Mouse (Mus musculus) CH12.LX (cell line): Measurements from ENCODE around the gene Hmcn1. TPM values are rescaled to one million over a fixed set of nuclear protein-coding genes. Genes with fewer than 3 reads are reported as not detected.

Source experiments
- DNase-seq: peaks from one replicate; pipeline ENCODE4 v3.0.0-alpha.2; 2013; ENCODE audit errors: extremely low read depth
- H3K27ac ChIP-seq: 2 replicates; pipeline ENCODE4 v1.5.1; 2012; ENCODE audit warnings: low read depth, mild to moderate bottlenecking, control low read depth, moderate library complexity; ENCODE audit not compliant: insufficient read depth
- H3K27me3 ChIP-seq: replicated peaks from 2 replicates; pipeline ENCODE3; 2012; ENCODE audit warnings: inconsistent platforms
- H3K36me3 ChIP-seq, 2 experiments: replicated peaks in 1 of 2; 2 replicates each; pipeline versions ENCODE3 to v1.6.1; 2012; ENCODE audit warnings: inconsistent platforms in 1 of 2, low read length in 1 of 2, mild to moderate bottlenecking in 1 of 2, mixed read lengths in 1 of 2, moderate library complexity in 1 of 2; ENCODE audit not compliant: control insufficient read depth in 1 of 2, insufficient read depth in 1 of 2
- H3K4me1 ChIP-seq, 2 experiments: 2 replicates each; pipeline ENCODE4 v1.6.1; 2012; ENCODE audit warnings: inconsistent platforms in 1 of 2, moderate library complexity in 1 of 2; ENCODE audit not compliant: insufficient read depth in 2 of 2, control insufficient read depth in 1 of 2
- H3K4me2 ChIP-seq: 2 replicates; pipeline ENCODE4 v1.6.1; 2012; ENCODE audit warnings: low read depth, mild to moderate bottlenecking, control low read depth; ENCODE audit not compliant: poor library complexity, insufficient read depth, severe bottlenecking
- H3K4me3 ChIP-seq, 3 experiments: fragments of 150-350 bp in 1 of 3; sonication (generic) in 1 of 3; replicated peaks in 1 of 3; 2 replicates each; pipeline versions ENCODE3 to v1.5.1; 2011 to 2012; ENCODE audit warnings: low read depth in 2 of 3, low read length in 2 of 3, mild to moderate bottlenecking in 2 of 3, moderate library complexity in 2 of 3, control low read depth in 1 of 3, improper control_type of control experiment in 1 of 3, inconsistent platforms in 1 of 3, mixed read lengths in 1 of 3; ENCODE audit not compliant: poor library complexity in 1 of 3
- H3K79me2 ChIP-seq: replicated peaks from 2 replicates; pipeline ENCODE4 v1.6.1; 2012; ENCODE audit warnings: mild to moderate bottlenecking, moderate library complexity; ENCODE audit not compliant: control insufficient read depth, poor library complexity, insufficient read depth, severe bottlenecking; ENCODE audit errors: extremely low read depth
- H3K9ac ChIP-seq: 2 replicates; pipeline ENCODE4 v1.6.1; 2012; ENCODE audit warnings: low read depth, mild to moderate bottlenecking, control low read depth, moderate library complexity; ENCODE audit not compliant: insufficient read depth
- H3K9me3 ChIP-seq: replicated peaks from 2 replicates; pipeline ENCODE3; 2012; ENCODE audit warnings: low read length, inconsistent platforms, mixed read lengths
- BHLHE40 ChIP-seq: IDR thresholded peaks from 2 replicates; pipeline ENCODE4 v1.6.1; 2011; ENCODE audit warnings: mild to moderate bottlenecking, low read depth, low read length, improper control_type of control experiment
- CHD2 ChIP-seq: IDR thresholded peaks from 2 replicates; pipeline ENCODE4 v1.6.1; 2011; ENCODE audit warnings: low read length, improper control_type of control experiment
- E2F4 ChIP-seq: IDR thresholded peaks from 2 replicates; pipeline ENCODE4 v1.6.1; 2011; ENCODE audit warnings: low read depth, low read length, improper control_type of control experiment; ENCODE audit not compliant: insufficient replicate concordance
- HCFC1 ChIP-seq: IDR thresholded peaks from 2 replicates; pipeline ENCODE4 v1.6.1; 2012; ENCODE audit warnings: low read depth, mild to moderate bottlenecking, inconsistent platforms, low read length, improper control_type of control experiment
- JUND ChIP-seq: conservative IDR thresholded peaks from 2 replicates; pipeline ENCODE4 v1.6.1; 2011; ENCODE audit warnings: low read depth, low read length, improper control_type of control experiment
- KAT2A ChIP-seq: IDR thresholded peaks from 2 replicates; pipeline ENCODE4 v1.6.1; 2012; ENCODE audit warnings: low read length, improper control_type of control experiment, inconsistent platforms; ENCODE audit not compliant: insufficient replicate concordance
- MAX ChIP-seq: IDR thresholded peaks from 2 replicates; pipeline ENCODE4 v1.6.1; 2011; ENCODE audit warnings: low read length, improper control_type of control experiment
- MAZ ChIP-seq: IDR thresholded peaks from 2 replicates; pipeline ENCODE4 v1.6.1; 2012; ENCODE audit warnings: low read depth, mild to moderate bottlenecking, inconsistent platforms, low read length, improper control_type of control experiment, moderate library complexity
- MEF2A ChIP-seq: IDR thresholded peaks from 2 replicates; pipeline ENCODE4 v1.6.1; 2014; ENCODE audit warnings: low read depth, mild to moderate bottlenecking, inconsistent platforms, low read length, improper control_type of control experiment, borderline replicate concordance
- MXI1 ChIP-seq: IDR thresholded peaks from 2 replicates; pipeline ENCODE4 v1.6.1; 2011; ENCODE audit warnings: mild to moderate bottlenecking, low read depth, low read length, improper control_type of control experiment
- MYC ChIP-seq: IDR thresholded peaks from 2 replicates; pipeline ENCODE4 v1.6.1; 2011; ENCODE audit warnings: low read depth, mild to moderate bottlenecking, improper control_type of control experiment, low read length
- NRF1 ChIP-seq: IDR thresholded peaks from 2 replicates; pipeline ENCODE4 v1.6.1; 2014; ENCODE audit warnings: low read depth, mild to moderate bottlenecking, inconsistent platforms, low read length, improper control_type of control experiment, moderate library complexity
- PAX5 ChIP-seq: IDR thresholded peaks from 2 replicates; pipeline ENCODE4 v1.6.1; 2012; ENCODE audit warnings: low read length, inconsistent platforms, mixed read lengths
- POLR2A ChIP-seq: IDR thresholded peaks from 2 replicates; pipeline ENCODE4 v1.6.1; 2011; ENCODE audit warnings: low read depth, mild to moderate bottlenecking, improper control_type of control experiment, low read length
- RCOR1 ChIP-seq: conservative IDR thresholded peaks from 2 replicates; pipeline ENCODE4 v1.6.1; 2012; ENCODE audit warnings: low read depth, mild to moderate bottlenecking, inconsistent platforms, low read length, improper control_type of control experiment
- SIN3A ChIP-seq: IDR thresholded peaks from 2 replicates; pipeline ENCODE4 v1.6.1; 2012; ENCODE audit warnings: low read length, improper control_type of control experiment, inconsistent platforms
- SMC3 ChIP-seq: IDR thresholded peaks from 2 replicates; pipeline ENCODE4 v1.6.1; 2011; ENCODE audit warnings: low read depth, low read length, improper control_type of control experiment
- USF1 ChIP-seq: IDR thresholded peaks from 2 replicates; pipeline ENCODE4 v1.6.1; 2014; ENCODE audit warnings: low read depth, mild to moderate bottlenecking, inconsistent platforms, low read length, improper control_type of control experiment
- ZKSCAN1 ChIP-seq: IDR thresholded peaks from 2 replicates; pipeline ENCODE4 v1.6.1; 2012; ENCODE audit warnings: low read depth, inconsistent platforms, low read length, improper control_type of control experiment, borderline replicate concordance
- ZMIZ1 ChIP-seq: IDR thresholded peaks from 2 replicates; pipeline ENCODE4 v1.6.1; 2012; ENCODE audit warnings: low read depth, mild to moderate bottlenecking, inconsistent platforms, low read length, improper control_type of control experiment
- dilution Hi-C: fragments of 300-500 bp; cut with MboI; formaldehyde crosslinking; loops from 2 replicates; pipeline ENCODE4 v1.14.3; 2020; ENCODE audit warnings: low sequenced_read_pairs; ENCODE audit not compliant: extremely low pct_unique_long_range_greater_than_20kb, extremely low pct_ligation_motif_present
- in situ Hi-C: fragments of 300-500 bp; cut with MboI; formaldehyde crosslinking; loops from 3 replicates; pipeline ENCODE4 v1.14.3; 2019; ENCODE audit warnings: low sequenced_read_pairs, low pct_ligation_motif_present, low pct_unique_long_range_greater_than_20kb, mixed read lengths
- polyA plus RNA-seq: library from polyadenylated mRNA; unstranded; fragments of >175 nt; gene quantifications from 2 replicates; pipeline ENCODE4 v1.2.1, GENCODE M21; 2012; ENCODE audit warnings: low read depth; ENCODE audit not compliant: insufficient read length
- total RNA-seq, 2 experiments: library from RNA; depleted of rRNA; stranded (reverse); fragments of 300-350 nt in 1 of 2; fragments of >200 nt in 1 of 2; gene quantifications; 2 replicates each; pipeline ENCODE4 v1.2.3; 2012 to 2014

The Hmcn1 gene
- total and polyA plus RNA-seq, 3 experiments = under 0.01 to 0.04 (median 0.01) TPM

GRCm38 (mm10) chr1:150534587-150534986, 458.6 kb downstream of the Hmcn1 start:
- H3K4me3 ChIP-seq = no peak overlapping the region
- no peaks in the 10 kb centered on the region for H3K9me3 ChIP-seq
- dilution Hi-C loops = no loop called here
- H3K27ac ChIP-seq = no peak overlapping the region
- H3K9ac ChIP-seq = no peak overlapping the region
- no peaks in the 10 kb centered on the region for H3K27me3 ChIP-seq
- no peaks in the 10 kb centered on the region for H3K79me2 ChIP-seq
- no peak for TF ChIP-seq NRF1
- TF ChIP-seq MYC = no peak
- no peak for TF ChIP-seq CHD2
- TF ChIP-seq PAX5 = no peak
- no peak for TF ChIP-seq SMC3
- TF ChIP-seq MAZ = no peak
- no peak for TF ChIP-seq MAX
- TF ChIP-seq BHLHE40 = no peak
- no peak for TF ChIP-seq MXI1
- no peaks in the 10 kb centered on the region for H3K4me1 ChIP-seq
- no peaks in the 10 kb centered on the region for H3K36me3 ChIP-seq
- no peak for DNase-seq
- in situ Hi-C loops = no loop called here
- no peak overlapping the region for H3K4me2 ChIP-seq

GRCm38 (mm10) chr1:150513041-150513440, 480.2 kb downstream of the Hmcn1 start:
- H3K4me3 ChIP-seq = no peak overlapping the region
- no peaks in the 10 kb centered on the region for H3K79me2 ChIP-seq
- H3K9me3 ChIP-seq = no peaks in the 10 kb centered on the region
- H3K4me2 ChIP-seq = no peak overlapping the region
- dilution Hi-C loops (no loop called here), in situ Hi-C loops (no loop called here)
- TF ChIP-seq E2F4 (no peak), RCOR1 (no peak), ZKSCAN1 (no peak), JUND (no peak), SMC3 (no peak), POLR2A (no peak), SIN3A (no peak), KAT2A (no peak), USF1 (no peak), MEF2A (no peak), ZMIZ1 (no peak), HCFC1 (no peak), MXI1 (no peak)
- H3K9ac ChIP-seq = no peak overlapping the region
- H3K4me1 ChIP-seq = peaks cover 0 to 13% of the 10 kb centered on the region in 2 experiments; a peak in 2 of 4 replicates
- DNase-seq = no peak
- H3K36me3 ChIP-seq = no peaks in the 10 kb centered on the region
- H3K27me3 ChIP-seq = no peaks in the 10 kb centered on the region
- H3K27ac ChIP-seq = no peak overlapping the region

Other genes starting within 250 kb of the Hmcn1 start
- gene Gm47985, start 189.1 kb upstream of the Hmcn1 start, total RNA-seq (2012; rRNA removed) = not detected in 2 replicates
- gene Gm47985, start 189.1 kb upstream of the Hmcn1 start, total RNA-seq (2014; rRNA removed) = 0.15 TPM in 1 of 2 replicates, not detected in the other
- not detected in 2 replicates for gene Gm47985, start 189.1 kb upstream of the Hmcn1 start, polyA plus RNA-seq
- 0.08 TPM in 1 of 2 replicates, not detected in the other for gene Gm8947, start 198.9 kb upstream of the Hmcn1 start, total RNA-seq (2012; rRNA removed)
- not detected in 2 replicates for gene Gm8947, start 198.9 kb upstream of the Hmcn1 start, total RNA-seq (2014; rRNA removed)
- 0.25 and 0.36 TPM in 2 replicates for gene Gm8947, start 198.9 kb upstream of the Hmcn1 start, polyA plus RNA-seq
- gene Gm47995, start 205.0 kb upstream of the Hmcn1 start, total RNA-seq (2012; rRNA removed) = not detected in 2 replicates
- gene Gm47995, start 205.0 kb upstream of the Hmcn1 start, total RNA-seq (2014; rRNA removed) = not detected in 2 replicates
- not detected in 2 replicates for gene Gm47995, start 205.0 kb upstream of the Hmcn1 start, polyA plus RNA-seq
- not detected in 2 replicates for gene 3110040M04Rik, start 210.7 kb upstream of the Hmcn1 start, total RNA-seq (2012; rRNA removed)
- not detected in 2 replicates for gene 3110040M04Rik, start 210.7 kb upstream of the Hmcn1 start, total RNA-seq (2014; rRNA removed)
- not detected in 2 replicates for gene 3110040M04Rik, start 210.7 kb upstream of the Hmcn1 start, polyA plus RNA-seq
- gene Gm47996, start 216.7 kb upstream of the Hmcn1 start, total RNA-seq (2012; rRNA removed) = 0.13 TPM in 1 of 2 replicates, not detected in the other
- gene Gm47996, start 216.7 kb upstream of the Hmcn1 start, total RNA-seq (2014; rRNA removed) = not detected in 2 replicates
- not detected in 2 replicates for gene Gm47996, start 216.7 kb upstream of the Hmcn1 start, polyA plus RNA-seq